Mouse (Mus musculus) heart, postnatal 0 days (tissue): Measurements from ENCODE around the gene Emp3.

Source experiments
- CTCF ChIP-seq: IDR thresholded peaks from 2 replicates; pipeline ENCODE4 v1.5.1; 2016; ENCODE audit warnings: antibody characterized with exemption, control low read depth, low read depth
- EP300 ChIP-seq: IDR thresholded peaks from 2 replicates; pipeline ENCODE4 v1.6.1; 2016; ENCODE audit warnings: antibody characterized with exemption, low read depth

- no peak for TF ChIP-seq CTCF
- no peak for TF ChIP-seq EP300
Observed at GRCm38 (mm10) chr7:45869107-45869670, 52.0 kb downstream of the Emp3 start.
